Mouse (Mus musculus) 416B (cell line): ENCODE results near the gene Sema4d.

Source experiments
- DNase-seq: peaks from one replicate; pipeline ENCODE4 v3.0.0; 2011; ENCODE audit warnings: low read depth

Gene Sema4d

DNA sequence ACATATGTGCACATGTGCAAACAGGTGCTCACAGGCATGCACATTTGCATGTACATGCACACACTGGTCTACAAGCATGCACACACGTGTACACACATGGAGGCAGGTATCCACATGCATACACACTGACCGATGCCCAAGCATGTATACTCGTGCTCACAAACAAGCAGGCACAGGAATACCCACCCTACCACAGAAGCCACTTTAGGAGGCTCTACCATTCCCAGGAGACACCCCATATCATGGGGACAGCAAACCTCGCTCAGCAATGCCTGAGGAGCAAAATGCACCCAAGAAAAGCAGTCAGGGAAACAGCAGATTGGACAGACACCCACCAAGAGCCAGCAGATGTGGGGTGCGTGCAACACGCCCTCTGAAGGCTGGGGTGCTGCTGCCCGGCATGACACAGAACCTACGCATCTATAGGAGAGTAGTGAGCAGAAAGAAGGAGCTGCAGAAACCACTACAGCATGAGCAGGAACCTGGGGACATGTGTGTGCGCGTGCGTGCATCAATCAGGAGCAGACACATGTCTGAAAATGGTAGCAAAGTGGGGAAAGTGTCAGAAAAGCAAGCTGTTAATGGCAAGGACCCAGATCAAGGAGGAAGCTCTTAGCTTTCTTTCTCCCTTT, 15.1 kb downstream of the Sema4d start:
- DNase-seq, result no peak

DNA sequence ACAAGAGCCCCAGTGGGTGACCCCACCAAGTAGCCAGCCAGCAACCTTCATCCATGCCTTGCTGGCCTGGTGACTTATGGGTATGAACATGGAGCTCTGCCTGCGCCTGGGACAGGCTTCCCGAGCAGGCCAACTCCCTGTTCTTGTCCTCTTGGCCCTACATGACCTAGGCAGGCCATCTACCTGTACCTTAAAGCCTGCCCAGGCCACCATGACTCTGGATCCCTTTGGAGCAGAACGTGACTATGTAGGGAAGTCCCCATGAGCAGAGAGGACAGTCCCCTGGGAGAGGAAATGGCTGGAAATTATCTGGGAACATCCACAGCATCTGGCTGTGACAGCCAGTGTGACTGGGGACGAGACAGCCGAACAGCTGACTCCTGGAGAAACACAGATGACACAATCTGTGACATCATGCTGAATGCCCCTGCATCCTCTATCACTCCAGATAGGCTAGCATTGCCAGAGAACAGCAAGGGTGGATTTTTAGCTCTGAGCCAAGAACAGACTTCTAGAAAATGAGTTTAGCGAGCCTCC, 15.7 kb downstream of the Sema4d start:
- no peak for DNase-seq

DNA sequence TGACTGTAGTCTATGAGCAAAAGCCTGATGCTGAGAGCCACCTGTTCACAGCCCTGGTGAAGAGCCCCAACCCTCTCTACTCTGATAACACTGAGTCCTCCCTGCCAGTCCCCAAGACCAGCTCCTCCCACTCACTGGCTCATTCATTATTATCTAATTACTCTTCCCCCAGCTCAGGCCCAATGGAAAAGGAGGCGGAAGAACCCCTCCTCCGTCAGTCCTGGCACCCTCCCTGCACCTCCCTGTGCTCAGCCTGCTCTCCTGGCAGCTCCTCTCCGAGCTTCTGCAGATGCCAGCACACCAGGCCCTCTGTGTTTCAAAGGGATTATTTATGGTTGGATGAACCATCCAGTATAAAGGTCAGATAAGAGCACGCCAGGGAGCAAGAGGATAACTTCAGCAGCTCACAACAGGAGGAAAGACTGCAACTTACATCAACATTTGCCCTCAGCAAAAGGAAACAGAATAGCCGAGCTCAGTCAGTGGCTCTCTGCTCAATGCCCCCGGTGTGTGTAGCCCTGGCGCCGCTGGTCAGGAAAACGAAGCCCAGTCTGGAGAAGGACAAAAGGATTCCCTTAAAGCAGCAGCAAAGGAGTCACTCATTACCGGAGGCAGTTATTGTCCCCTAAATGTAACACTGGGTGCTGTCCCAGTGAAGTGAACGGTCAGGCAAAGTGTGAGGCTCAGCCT, 16.4 kb downstream of the Sema4d start:
- no peak for DNase-seq

DNA sequence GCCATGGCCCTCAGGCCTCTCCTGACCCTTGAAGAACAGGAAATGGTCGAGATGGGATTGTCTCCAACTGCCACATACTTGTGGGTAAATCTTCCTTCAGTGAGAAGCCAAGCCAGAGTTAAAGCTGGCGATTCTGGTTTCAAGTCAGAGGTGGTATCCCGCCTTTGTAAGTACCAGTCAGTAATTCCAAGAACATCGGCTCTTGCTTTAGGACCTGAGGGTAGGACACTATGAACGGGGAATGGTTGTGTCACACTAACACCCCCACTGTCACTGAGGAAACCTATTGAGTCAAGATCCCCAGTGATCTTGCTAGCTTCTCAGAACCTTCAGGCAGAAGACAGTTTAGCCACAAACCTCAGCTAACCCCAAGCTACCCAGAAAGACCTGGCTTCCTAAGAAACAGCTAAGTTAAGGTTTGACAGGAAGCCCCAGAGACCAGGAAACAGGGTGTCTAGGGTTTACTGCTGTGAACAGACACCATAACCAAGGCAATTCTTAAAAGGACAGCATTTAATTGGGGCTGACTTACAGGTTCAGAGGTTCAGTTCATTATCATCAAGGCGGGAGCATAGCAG, 17.3 kb downstream of the Sema4d start:
- peak; percentile 86 for DNase-seq

DNA sequence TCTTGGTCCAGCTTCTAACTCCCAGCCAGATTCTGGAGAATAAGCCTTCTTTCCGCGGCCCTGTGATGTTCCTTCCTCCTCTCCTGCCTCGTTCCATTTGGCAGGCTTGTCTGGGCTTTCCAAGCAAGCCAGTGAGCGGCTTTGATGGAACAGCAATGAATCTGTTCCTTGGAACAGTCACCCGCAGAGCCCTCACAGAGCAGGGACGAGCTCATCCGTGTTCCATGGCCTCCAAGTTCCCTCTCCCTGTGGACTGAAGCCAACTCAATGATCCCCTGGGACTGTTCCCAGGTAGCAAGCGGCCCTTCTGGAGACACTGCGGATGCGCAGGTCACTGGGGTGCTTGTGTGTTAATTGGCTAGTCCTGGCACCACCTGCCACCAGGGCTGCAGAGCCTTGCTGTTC, 21.7 kb downstream of the Sema4d start:
- no peak for DNase-seq

DNA sequence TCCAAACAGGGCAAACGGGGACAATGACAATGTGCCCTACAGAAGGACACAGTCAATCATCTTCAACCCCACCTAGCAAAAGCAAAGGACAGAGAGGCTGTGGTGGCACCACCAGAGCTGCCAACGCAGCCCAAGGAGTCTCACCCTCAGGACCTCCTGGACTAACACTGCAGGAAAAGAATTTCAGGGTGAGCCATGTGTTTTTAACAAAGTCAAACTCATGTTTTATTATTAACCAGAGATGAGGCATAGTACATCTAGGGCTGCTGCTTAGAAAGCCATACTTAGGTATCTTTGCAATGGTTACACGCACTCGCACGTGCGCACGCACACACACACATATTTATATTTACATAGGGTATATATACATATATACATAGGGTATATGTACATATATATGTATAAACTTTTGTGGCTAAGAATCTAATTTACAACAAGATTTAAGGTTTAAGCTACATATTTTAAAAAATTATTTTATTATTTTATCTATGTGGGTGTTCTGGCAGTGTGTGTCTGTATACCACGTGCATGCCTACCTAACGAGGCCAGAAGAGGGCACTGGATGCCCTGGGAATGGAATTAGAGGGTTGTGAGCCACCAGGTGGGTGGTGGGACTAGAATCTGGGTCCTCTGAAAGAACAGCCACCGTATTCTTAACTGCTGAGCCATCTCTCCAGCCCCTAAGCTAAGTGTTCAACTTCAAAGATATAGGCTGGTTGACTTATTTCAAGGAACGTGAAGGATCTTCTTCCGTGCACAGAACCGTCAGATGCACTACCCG, 22.7 kb downstream of the Sema4d start:
- no peak for DNase-seq

DNA sequence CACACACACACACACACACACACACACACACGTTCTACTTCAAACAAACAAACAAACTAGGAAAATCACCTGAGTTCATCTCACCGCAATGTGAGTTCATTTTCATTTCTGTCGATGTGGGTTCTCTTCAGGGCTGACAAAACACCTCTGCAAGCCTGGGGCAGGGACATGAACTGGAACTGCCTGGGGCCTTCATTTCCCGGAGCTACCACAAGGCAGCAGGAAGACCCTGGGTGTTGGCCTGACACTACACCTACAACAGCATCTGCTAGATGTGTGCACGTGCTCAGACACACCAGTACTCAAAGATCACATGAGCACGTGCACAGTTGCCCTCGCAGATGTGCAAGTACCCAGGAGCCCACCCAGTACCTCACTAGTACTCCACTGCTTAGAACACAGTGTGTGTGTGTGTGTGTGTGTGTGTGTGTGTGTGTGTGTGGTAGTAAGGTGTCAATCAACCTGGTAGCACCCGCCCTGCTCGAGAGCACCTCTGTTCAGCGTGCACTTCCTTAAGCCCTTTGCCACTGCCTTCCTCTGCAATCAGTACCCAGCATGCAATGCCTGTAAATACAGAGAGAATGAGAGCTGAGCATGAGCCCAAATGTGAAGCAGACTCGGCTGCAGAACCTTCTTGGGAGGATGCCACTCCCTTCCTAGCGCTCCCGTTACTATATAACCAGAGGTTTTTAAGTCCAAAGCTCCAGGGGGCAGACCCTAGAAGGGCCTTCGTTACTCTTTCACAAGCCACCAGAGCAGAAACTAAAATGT, 25.4 kb downstream of the Sema4d start:
- peak; percentile 36 for DNase-seq

DNA sequence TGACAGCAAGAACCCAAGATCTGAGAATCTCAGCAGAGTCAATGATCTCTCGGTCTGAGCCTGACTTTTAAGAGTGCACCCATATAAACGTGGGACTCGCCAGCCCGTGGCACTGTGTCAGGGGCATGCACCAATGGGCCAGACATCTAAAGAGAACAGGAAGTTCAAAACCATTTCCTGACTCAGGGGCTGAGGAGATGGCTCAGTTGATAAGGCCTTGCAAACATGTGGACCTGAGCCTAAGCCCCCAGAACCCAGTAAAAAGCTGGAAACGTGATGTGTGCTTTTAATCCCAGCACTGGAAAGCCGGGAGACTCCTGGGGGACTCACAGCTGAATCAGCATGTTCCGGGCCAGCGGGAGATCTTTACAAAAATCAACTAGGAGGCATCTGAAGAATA, 26.0 kb downstream of the Sema4d start:
- peak; percentile 80 for DNase-seq

DNA sequence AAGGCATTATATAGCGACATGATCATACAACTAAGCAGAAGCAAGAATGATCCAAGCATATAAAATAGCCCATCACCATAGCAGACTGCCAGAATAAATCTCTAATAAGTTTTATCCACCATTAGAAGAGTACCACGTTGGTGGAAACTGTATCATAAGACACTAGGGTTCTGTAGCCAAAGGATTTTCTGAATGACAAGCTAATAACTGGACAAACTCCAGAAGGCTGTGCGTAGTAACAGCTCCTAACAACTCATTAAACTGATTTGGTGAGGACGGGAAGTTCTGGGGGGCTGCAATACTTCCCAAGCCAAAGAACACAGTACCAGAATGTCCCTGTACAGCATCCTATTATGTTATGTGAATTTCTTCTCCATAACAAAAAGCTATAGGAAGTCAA, 26.8 kb downstream of the Sema4d start:
- no peak for DNase-seq

DNA sequence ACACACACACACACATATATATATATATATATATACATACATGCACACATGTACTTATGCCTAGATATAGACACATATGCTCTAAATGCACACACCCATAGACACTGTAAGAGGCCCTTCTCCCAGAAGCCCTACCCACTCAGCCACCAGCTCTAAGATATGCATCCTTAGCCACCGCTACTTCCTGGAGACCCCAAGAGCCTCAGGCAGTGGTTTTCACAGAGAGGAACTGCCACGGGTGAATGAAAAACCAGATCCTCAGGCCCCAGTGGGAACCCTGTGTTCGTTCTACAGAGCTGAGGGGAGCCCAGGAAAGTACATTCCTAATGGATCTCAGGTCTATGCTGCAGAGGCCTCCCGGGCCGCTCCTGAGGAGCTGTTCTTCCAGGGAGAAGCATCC, 28.2 kb downstream of the Sema4d start:
- DNase-seq, result no peak

DNA sequence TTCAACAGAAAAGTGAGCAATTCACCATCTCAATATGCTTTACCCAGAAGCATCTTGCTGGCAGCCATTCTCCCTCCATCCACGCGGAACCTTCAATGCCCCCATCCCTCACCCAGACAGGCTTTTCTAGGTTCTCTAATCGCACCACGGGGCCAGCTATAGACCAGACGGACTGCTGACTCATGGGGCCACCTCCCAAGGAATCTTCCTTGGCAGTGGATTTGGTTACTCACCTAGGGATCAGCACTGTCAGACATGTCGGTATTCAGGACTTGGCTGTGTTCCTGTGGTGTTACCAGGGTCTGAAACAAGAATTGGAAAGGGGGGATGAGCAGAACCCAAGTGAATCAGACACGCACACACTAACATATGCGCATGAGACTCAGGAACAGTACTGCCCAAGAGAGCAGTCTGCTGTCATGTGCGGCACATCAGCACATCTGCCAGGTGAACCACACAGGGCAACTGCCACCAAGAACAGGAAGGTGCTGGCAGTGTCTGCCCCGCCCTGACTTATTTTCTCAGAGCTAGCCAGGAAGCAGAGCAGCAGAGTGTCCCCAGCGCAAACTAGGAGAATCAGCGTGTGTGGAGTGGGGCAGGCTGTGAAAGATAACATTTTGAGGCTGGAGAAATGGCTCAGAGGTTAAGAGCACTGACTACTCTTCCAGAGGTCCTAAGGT, 30.4 kb downstream of the Sema4d start:
- DNase-seq, result peak; percentile 60

DNA sequence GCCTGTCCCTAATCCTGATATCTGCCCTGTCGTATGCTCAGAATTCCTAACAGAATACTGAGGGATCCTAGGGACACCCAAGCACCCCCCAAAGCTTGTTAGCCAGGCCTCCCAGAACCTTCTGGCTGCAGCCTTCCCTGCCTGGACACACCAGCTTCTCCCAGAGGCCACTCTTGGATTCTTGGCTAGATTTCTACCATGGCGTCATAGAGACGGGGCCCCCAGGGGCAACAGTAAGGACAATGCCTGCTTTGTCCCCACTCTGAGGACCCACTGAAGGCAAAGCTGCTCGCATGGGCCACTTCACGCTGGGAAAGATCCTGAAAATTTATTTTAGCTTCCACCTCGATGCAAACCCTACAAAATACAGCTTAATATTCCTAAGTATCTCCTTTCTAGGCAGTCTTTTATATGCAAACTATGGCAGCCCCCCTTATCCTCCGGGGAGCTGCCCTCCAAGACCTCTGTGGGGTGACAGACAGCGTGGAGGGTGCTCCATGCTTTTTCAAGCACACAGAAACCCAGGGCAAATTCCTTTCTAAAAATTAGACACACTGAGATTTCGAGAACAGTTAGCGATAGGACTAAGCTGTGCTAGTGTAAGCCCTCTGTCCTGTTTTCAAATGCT, 32.2 kb downstream of the Sema4d start:
- DNase-seq, result no peak

DNA sequence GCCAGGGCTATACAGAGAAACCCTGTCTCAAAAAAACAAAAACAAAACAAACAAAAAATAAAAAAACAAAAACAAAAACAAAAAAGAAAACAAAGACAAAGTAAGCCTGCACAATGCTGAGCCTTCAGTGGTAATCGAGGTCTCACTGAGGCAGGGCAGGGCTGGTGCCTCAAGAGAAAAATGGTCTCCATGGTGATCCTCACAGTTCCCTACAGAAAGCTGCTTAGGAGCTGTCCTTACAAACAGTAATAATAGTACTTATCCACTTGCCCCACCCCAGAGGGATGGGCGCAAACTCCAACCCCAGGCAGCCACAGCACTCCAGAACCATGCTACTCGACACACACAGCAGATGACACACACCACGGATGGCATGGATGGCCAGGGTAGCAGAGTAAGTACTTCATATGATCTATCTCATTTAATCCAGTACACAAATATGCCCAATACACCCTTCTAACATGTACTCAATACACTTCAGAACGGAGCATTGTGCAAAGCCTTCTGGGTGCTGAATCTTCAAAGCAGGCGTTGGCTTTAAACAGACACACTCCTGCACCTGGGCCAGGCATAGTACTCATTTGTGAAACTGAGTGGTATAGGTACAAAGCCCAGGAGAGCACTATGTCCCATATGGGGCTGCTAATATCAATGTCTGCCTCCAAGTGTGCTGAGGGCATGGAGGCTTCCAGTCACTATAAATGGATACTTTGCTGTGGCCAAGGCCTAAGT, 34.1 kb downstream of the Sema4d start:
- DNase-seq, result no peak

DNA sequence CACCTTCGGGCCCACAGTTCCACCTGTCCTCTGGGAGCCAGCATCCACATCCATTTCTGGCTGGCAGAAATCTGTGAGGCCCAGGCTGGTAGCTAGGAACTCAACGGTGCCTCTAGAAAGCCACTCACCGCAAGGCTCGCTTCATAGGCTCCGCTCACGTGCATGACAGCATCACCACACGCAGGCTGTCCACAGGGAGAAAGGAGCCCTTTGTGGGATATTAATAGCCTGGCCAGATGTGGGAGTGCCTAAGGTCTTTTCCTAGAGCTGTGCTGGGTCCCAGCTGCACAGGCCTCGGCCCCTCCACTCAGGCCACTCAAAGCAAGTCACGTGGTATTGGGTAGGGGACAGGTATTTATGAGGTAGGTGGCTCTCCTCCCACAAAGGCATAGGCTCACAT, 35.1 kb downstream of the Sema4d start:
- no peak for DNase-seq

DNA sequence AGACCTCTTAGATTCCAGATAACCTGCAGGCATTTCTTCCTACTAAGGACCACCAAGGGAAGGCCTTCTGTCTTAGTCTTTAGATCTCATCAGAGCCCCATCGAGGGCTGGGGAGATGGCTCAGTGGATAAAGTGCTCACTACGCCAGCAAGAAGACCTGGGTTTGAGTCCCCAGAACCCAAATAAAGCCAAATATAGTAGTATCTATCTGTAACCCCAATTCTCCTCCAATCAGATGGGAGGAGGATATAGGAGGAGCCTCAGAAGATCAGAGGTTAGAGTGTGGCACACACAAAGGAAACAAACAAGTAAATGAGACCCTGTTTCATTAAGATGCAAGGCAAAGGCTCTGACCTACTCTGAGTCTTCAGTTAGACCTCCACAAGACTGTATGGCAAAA, 36.4 kb downstream of the Sema4d start:
- no peak for DNase-seq

DNA sequence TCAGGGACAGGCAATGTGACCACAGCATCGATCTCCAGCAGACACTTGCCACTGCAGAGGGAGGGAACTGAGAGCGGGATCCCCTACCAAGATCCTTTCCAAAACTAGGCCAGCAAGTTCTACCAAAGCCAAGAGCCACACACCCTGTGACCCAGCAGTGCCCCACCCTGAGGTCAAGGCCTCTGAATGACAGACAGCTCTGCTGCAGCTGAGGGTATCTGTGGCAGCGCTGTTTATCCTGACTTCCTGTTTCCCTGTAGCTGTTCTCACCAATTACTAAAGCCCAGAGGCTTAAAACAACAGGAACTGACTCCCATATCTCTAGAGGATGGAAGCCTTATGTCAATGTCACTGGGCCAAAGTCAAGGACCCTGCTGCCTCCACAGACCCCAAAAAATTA, 37.0 kb downstream of the Sema4d start:
- DNase-seq, result peak; percentile 83

DNA sequence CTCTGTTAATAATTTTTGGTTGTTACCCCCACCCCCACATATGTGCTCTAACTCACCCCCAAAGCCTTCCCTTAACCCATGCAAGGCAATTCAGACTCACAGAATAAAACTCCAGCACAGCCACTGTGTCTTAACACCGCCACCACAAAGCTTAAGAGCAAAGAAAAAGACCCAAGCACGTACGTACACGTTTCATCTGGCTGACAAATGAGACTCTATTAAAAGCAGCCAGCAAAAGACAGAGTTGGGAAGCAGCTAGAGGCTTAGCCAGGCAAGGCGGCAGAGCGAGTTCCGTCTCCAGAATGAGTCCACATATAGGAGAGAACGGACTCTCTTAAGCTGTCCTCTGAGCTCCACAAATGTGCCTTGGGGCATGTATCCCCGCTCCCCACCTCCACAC, 37.5 kb downstream of the Sema4d start:
- no peak for DNase-seq

DNA sequence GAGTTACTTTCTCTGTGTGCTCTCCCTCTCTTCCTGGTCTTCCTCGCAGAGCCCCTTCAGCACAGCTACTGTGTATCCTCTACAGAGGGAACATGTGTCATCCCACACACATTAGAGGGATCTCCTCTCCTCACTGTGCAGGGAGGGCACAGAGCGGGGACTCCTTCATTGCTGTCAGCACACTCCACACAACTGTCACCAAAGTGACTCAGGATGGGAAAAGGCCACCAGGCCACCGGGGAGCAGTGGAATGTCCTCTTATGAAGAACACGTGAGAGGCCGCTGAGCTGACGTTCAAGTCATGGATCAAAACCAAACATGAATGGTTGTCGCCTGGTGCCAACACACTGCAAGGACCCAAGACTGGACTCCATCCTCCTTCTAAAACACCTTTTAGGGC, 38.0 kb downstream of the Sema4d start:
- no peak for DNase-seq

DNA sequence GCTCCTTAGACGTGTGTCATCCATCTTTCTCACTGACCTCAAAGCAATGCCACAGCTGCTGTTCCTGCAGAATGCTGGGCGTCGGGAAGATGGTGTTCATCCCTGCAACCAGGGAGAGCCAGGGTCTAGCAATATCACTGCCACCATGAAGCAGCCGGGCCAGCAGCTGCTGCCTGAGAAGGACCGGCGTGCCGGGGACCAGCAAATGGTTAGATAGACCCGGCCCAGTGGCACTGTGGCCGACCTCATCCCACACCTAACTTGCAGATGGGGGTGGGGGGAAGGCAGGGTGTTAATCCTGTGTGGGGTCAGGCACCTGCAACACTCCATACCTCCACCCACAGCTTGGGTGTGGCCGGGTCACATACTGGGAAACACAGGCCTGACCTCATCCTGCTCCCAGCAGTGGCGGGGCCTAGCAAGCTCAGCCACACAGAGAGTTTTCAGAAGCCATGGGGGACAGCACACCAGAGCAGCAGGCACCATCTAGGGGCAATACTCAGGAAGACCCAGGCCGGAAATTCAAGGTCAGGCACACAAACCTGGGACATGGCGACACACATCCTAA, 38.9 kb downstream of the Sema4d start:
- no peak for DNase-seq
